Mouse (Mus musculus) induced T-regulatory cell, adult 2 months (primary cell): ENCODE measurements around the gene Fam43a.

Source experiments
- DNase-seq: peaks from one replicate; pipeline ENCODE4 v3.0.0-alpha.2; 2012; ENCODE audit warnings: low read depth

Fam43a gene

GRCm38 (mm10) chr16:30629509-30629908, 30.0 kb downstream of the Fam43a start:
- DNase-seq = no peak

GRCm38 (mm10) chr16:30633906-30634746, 34.6 kb downstream of the Fam43a start:
- no peak for DNase-seq

- no peak for DNase-seq
Measured at GRCm38 (mm10) chr16:30638586-30638985, 39.1 kb downstream of the Fam43a start.

GRCm38 (mm10) chr16:30640591-30640990, 41.1 kb downstream of the Fam43a start:
- DNase-seq = no peak

- no peak for DNase-seq
Measured at GRCm38 (mm10) chr16:30641408-30641807, 41.9 kb downstream of the Fam43a start.

GRCm38 (mm10) chr16:30642229-30642628, 42.7 kb downstream of the Fam43a start:
- peak; percentile 9 for DNase-seq

GRCm38 (mm10) chr16:30644981-30645380, 45.5 kb downstream of the Fam43a start:
- no peak for DNase-seq

GRCm38 (mm10) chr16:30645841-30646558, 46.5 kb downstream of the Fam43a start:
- no peak for DNase-seq

- no peak for DNase-seq
Measured at GRCm38 (mm10) chr16:30646856-30647255, 47.3 kb downstream of the Fam43a start.

GRCm38 (mm10) chr16:30651292-30651691, 51.8 kb downstream of the Fam43a start:
- DNase-seq = no peak
